Mouse (Mus musculus) midbrain, embryonic 12.5 days (tissue): ENCODE measurements around the gene Cmtr1. TPM values are rescaled to one million over a fixed set of nuclear protein-coding genes. Genes with fewer than 3 reads are reported as not detected.

ENCODE experiments used
- ATAC-seq: fragments of 200-750 bp; cut with Nextera tagmentation; 2 replicates; pipeline ENCODE4 v1.8.0; 2017; ENCODE audit warnings: low read depth, moderate TSS enrichment, moderate library complexity; ENCODE audit not compliant: low FRiP score
- H3K27ac ChIP-seq: fragments of 300-500 bp; sonication (generic); replicated peaks from 2 replicates; pipeline ENCODE4 v1.5.1; 2016; ENCODE audit warnings: mild to moderate bottlenecking
- H3K27me3 ChIP-seq: fragments of 300-500 bp; sonication (generic); 2 replicates; pipeline ENCODE4 v1.6.1; 2016; ENCODE audit warnings: mild to moderate bottlenecking
- H3K36me3 ChIP-seq: fragments of 300-500 bp; sonication (generic); 2 replicates; pipeline ENCODE4 v1.6.1; 2016
- H3K4me1 ChIP-seq: fragments of 300-500 bp; sonication (generic); 2 replicates; pipeline ENCODE4 v1.6.1; 2016
- H3K4me2 ChIP-seq: fragments of 300-500 bp; sonication (generic); replicated peaks from 2 replicates; pipeline ENCODE4 v1.6.1; 2016; ENCODE audit warnings: mild to moderate bottlenecking, moderate library complexity
- H3K4me3 ChIP-seq: fragments of 300-500 bp; sonication (generic); 2 replicates; pipeline ENCODE4 v1.5.1; 2016; ENCODE audit warnings: mild to moderate bottlenecking
- H3K9ac ChIP-seq: fragments of 300-500 bp; sonication (generic); replicated peaks from 2 replicates; pipeline ENCODE4 v1.6.1; 2016; ENCODE audit warnings: mild to moderate bottlenecking, moderate library complexity
- H3K9me3 ChIP-seq: fragments of 300-500 bp; sonication (generic); 2 replicates; pipeline ENCODE4 v1.6.1; 2016; ENCODE audit warnings: mild to moderate bottlenecking
- WGBS: fragments of 180-500 bp; shearing (Covaris S2); methylation state at CpG from one replicate; pipeline ENCODE4 v1.1.7; 2016; 5-methylcytosine and 5-hydroxymethylcytosine counted together
- polyA plus RNA-seq: library from polyadenylated mRNA; unstranded; fragments of >200 nt; fragmentation: Nextera tagmentation; extraction: Ambion mirVana; gene quantifications from 2 replicates; pipeline ENCODE4 v1.2.1, GENCODE M21; 2016

Gene Cmtr1
- polyA plus RNA-seq, 1 experiment from 2014 or later, result 162 TPM

DNA sequence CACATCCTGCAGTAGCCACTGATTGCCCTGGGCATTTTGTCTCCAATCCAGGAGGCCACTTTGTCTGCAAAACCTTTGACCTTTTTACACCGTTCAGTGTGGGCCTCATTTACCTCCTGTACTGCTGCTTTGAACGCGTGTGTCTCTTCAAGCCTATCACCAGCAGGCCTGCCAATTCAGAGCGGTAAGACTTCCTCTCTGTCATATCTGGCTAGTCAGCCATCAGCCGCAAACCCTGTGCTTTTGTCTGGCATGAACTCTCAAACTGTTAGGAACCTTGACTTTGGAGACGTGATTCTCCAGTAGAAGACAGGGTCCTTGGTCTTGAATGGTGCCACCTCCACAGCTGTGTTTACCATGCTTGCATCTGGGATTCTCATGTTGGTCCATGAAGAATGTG is 29.9 kb downstream of the Cmtr1 start:
- ATAC-seq, result no peak
- H3K4me1 ChIP-seq, result no peaks in the 10 kb centered on the region
- 86% methylated on average over 6 of the region's 6 CpGs for WGBS
- H3K27ac ChIP-seq, result no peak overlapping the region
- H3K9me3 ChIP-seq, result no peaks in the 10 kb centered on the region
- no peak overlapping the region for H3K4me3 ChIP-seq
- H3K4me2 ChIP-seq, result no peak overlapping the region
- no peaks in the 10 kb centered on the region for H3K27me3 ChIP-seq
- H3K9ac ChIP-seq, result no peak overlapping the region
- peaks cover 80% of the 10 kb centered on the region for H3K36me3 ChIP-seq

DNA sequence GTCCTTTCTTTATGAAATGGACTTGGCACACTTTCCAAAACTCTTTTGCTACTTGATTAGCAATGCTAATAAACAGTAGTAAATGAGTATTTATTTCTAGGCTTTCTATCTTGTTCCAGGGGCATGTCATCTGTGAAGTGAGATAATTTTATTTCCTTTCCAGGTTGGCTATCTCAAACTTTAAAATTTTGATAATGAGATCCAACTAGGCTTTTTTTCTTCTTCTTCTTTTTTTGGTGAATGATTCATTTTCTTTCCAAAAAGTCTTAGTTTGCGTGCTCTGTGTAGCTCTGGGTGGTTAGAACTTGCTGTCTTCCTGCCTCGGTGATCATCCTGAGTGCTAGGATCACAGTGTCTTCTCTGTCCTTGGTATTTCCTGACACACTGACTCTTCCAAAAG is 32.4 kb downstream of the Cmtr1 start:
- H3K9ac ChIP-seq, result no peak overlapping the region
- H3K36me3 ChIP-seq, result peaks cover 78% of the 10 kb centered on the region
- H3K27ac ChIP-seq, result no peak overlapping the region
- H3K4me3 ChIP-seq, result no peak overlapping the region
- 90% methylated on average over 2 of the region's 2 CpGs for WGBS
- no peaks in the 10 kb centered on the region for H3K9me3 ChIP-seq
- no peak for ATAC-seq
- no peak overlapping the region for H3K4me2 ChIP-seq
- H3K27me3 ChIP-seq, result no peaks in the 10 kb centered on the region
- no peaks in the 10 kb centered on the region for H3K4me1 ChIP-seq

DNA sequence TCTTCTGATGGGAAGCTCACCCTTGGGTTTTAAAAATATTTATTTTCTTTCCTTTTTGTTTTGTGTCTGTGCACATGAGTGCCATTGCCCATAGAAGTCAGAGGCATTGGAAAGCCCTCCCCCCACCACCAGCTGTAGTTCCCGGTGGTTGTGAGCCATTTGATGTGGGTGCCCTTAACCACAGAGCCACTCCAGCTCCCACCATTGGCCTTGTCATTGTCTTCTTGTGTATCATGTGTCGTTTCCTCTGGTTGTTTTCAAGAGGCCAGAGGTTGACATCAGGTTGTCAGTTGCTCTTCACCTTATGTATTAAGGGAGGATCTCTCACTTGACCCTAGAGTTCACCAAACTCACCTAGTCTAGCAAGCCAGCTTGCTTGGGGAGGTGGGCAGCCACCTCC is 33.2 kb downstream of the Cmtr1 start:
- no peaks in the 10 kb centered on the region for H3K4me1 ChIP-seq
- no peak overlapping the region for H3K4me2 ChIP-seq
- H3K27ac ChIP-seq, result no peak overlapping the region
- no peak for ATAC-seq
- peaks cover 79% of the 10 kb centered on the region for H3K36me3 ChIP-seq
- H3K4me3 ChIP-seq, result no peak overlapping the region
- 79% methylated on average over 2 of the region's 2 CpGs for WGBS
- no peaks in the 10 kb centered on the region for H3K9me3 ChIP-seq
- H3K9ac ChIP-seq, result no peak overlapping the region
- no peaks in the 10 kb centered on the region for H3K27me3 ChIP-seq

GRCm38 (mm10) chr17:29694516-29694915 is 34.1 kb downstream of the Cmtr1 start:
- Histone ChIP-seq H3K4me3 (no peak overlapping the region), H3K4me2 (no peak overlapping the region), H3K27me3 (no peaks in the 10 kb centered on the region), H3K9ac (no peak overlapping the region), H3K27ac (no peak overlapping the region), H3K36me3 (peaks cover 82% of the 10 kb centered on the region), H3K4me1 (no peaks in the 10 kb centered on the region), H3K9me3 (no peaks in the 10 kb centered on the region)
- ATAC-seq, result no peak
- 86% methylated on average over 4 of the region's 4 CpGs for WGBS

- WGBS, result 98% methylated on average over 8 of the region's 8 CpGs
- H3K9ac ChIP-seq, result no peak overlapping the region
- no peaks in the 10 kb centered on the region for H3K27me3 ChIP-seq
- H3K36me3 ChIP-seq, result peaks cover 83% of the 10 kb centered on the region
- no peak overlapping the region for H3K4me3 ChIP-seq
- no peak overlapping the region for H3K27ac ChIP-seq
- no peak for ATAC-seq
- H3K9me3 ChIP-seq, result no peaks in the 10 kb centered on the region
- H3K4me1 ChIP-seq, result no peaks in the 10 kb centered on the region
- no peak overlapping the region for H3K4me2 ChIP-seq
Observed at GRCm38 (mm10) chr17:29696940-29697339, 36.5 kb downstream of the Cmtr1 start.

DNA sequence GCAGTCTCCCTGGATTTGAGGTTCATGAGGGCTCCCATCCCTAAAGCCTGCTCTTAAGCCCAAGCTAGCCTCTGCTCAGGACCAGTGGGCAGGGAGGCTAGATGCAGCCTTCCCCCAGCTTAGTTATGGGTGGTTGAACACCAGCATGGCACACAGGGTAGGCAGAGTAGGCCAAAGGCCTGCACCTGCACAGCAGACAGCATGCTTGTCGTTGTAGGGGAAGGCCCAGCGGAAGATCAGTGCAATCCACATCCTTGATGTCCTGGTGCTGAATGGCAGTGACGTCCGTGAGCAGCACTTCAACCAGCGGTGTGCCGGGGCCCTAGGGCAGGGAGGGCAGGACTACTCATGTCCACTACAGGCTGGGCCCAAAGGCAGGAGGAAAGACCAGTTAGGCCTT is 38.0 kb downstream of the Cmtr1 start:
- Histone ChIP-seq H3K27me3 (no peaks in the 10 kb centered on the region), H3K36me3 (peaks cover 98% of the 10 kb centered on the region), H3K9me3 (no peaks in the 10 kb centered on the region), H3K27ac (no peak overlapping the region), H3K9ac (no peak overlapping the region), H3K4me2 (no peak overlapping the region), H3K4me3 (no peak overlapping the region), H3K4me1 (peaks cover 6% of the 10 kb centered on the region; the same call in 1 of the 2 replicates)
- ATAC-seq, result no peak
- WGBS, result 79% methylated on average over 6 of the region's 6 CpGs

DNA sequence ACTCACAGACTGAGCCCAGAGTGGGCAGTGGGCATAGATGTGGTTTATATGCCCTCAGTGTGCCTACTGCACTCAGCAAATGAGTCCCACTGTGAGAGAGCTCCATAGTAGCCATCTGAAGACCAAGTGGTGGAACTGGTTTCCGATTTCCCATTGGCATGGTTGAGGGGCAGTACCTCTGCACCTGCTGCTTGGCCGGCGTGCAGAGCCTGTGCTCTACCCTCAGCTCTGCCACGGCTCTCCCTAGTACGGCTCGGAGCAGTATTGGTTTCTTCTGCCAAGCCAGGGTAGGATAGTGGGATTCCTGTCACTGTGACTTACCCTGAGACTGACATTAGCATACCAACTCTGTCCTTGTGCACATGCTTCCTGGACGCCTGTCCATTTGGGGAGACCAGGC is 40.2 kb downstream of the Cmtr1 start:
- no peak overlapping the region for H3K9ac ChIP-seq

GRCm38 (mm10) chr17:29702938-29703710 is 42.7 kb downstream of the Cmtr1 start:
- ATAC-seq, result no peak
- Histone ChIP-seq H3K9me3 (no peaks in the 10 kb centered on the region), H3K36me3 (peaks cover 63% of the 10 kb centered on the region), H3K4me3 (no peak overlapping the region), H3K4me1 (peaks cover 25% of the 10 kb centered on the region), H3K9ac (no peak overlapping the region), H3K27me3 (no peaks in the 10 kb centered on the region), H3K4me2 (no peak overlapping the region), H3K27ac (no peak overlapping the region; the same call in 1 of the 2 replicates)
- 89% methylated on average over 4 of the region's 4 CpGs for WGBS

More for the DNA sequence above, 40.2 kb downstream of the Cmtr1 start:
- peaks cover 6% of the 10 kb centered on the region; the same call in 1 of the 2 replicates for H3K4me1 ChIP-seq
- H3K4me3 ChIP-seq, result no peak overlapping the region
- H3K36me3 ChIP-seq, result peaks cover 87% of the 10 kb centered on the region
- WGBS, result 94% methylated on average over 7 of the region's 7 CpGs
- no peak for ATAC-seq
- H3K27ac ChIP-seq, result no peak overlapping the region
- no peaks in the 10 kb centered on the region for H3K9me3 ChIP-seq
- H3K27me3 ChIP-seq, result no peaks in the 10 kb centered on the region
- no peak overlapping the region for H3K4me2 ChIP-seq

DNA sequence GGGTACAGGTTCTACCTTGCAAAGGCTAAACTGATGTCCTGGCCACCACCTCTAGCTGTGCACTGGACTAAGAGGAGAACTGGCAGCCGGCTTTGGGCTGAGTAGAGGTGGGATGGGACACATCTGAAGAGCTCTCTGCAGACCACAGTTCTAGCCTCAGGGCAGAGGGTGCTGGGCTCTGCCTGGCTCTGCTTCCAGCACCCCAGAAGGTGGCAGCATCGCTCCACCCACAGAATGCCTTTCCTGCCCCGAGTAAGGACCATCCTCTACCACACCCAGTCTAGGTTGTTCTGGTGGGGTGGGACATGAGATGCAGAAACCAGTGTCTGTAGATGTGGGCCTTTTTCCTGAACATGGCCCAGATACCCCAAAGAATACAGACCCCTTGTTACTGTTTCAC is 44.4 kb downstream of the Cmtr1 start:
- peaks cover 47% of the 10 kb centered on the region for H3K36me3 ChIP-seq
- no peak overlapping the region for H3K4me2 ChIP-seq
- no peaks in the 10 kb centered on the region for H3K9me3 ChIP-seq
- H3K27me3 ChIP-seq, result no peaks in the 10 kb centered on the region
- H3K27ac ChIP-seq, result no peak overlapping the region
- peaks cover 42% of the 10 kb centered on the region for H3K4me1 ChIP-seq
- H3K4me3 ChIP-seq, result no peak overlapping the region
- peak; percentile 48; the same call in 1 of the 2 replicates for ATAC-seq
- H3K9ac ChIP-seq, result no peak overlapping the region
- WGBS, result 31% methylated on average over 3 of the region's 3 CpGs

DNA sequence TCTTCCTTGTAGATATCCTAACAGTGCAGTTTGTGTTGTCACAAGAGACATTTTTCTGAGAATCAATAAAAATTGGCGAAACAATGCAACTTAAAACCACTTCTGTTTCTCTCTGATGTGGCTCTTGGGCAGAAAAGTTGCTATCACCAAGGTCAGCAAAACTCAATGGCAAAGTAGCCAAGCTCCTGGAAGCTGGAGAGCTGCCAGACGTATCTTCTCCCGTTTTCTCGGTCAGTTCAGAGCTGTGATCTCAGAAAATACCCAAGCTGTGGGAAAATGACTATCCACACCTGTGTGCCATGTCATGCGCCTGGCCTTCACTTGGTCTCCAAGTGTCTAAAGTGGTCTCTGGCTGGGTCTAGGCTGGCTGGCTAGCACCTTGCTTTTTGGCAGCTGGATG is 45.5 kb downstream of the Cmtr1 start:
- Histone ChIP-seq H3K4me3 (no peak overlapping the region), H3K36me3 (peaks cover 36% of the 10 kb centered on the region), H3K9ac (no peak overlapping the region), H3K27me3 (no peaks in the 10 kb centered on the region), H3K27ac (no peak overlapping the region), H3K4me1 (peaks cover 53% of the 10 kb centered on the region), H3K4me2 (no peak overlapping the region), H3K9me3 (no peaks in the 10 kb centered on the region)
- ATAC-seq, result no peak
- WGBS, result 90% methylated on average over 5 of the region's 5 CpGs

GRCm38 (mm10) chr17:29706981-29707545 is 46.7 kb downstream of the Cmtr1 start:
- WGBS, result 49% methylated on average over 5 of the region's 5 CpGs
- ATAC-seq, result no peak

DNA sequence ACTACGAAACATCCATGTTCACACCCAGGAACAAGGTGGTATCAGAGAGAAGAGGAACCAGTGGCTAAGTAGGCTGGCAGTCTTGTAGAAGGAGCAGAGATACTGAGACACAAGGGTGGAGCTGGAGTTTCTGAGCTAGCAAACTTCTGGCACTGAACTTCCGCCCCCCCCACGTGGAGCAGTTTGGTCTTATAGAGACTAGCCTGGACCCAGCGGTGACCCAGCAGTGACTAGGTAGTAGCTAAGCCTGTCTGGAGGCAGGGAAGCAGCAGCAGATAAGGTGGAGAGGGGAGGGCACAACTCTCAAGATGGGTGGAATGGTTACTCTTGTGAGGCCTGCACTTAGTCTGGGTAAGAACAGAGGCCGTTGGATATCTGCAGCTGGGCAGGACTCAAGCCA is 48.4 kb downstream of the Cmtr1 start:
- no peak for ATAC-seq
- H3K9ac ChIP-seq, result no peak overlapping the region
- no peak overlapping the region for H3K4me2 ChIP-seq
- H3K4me3 ChIP-seq, result no peak overlapping the region
- WGBS, result 82% methylated on average over 5 of the region's 5 CpGs
- peaks cover 7% of the 10 kb centered on the region for H3K36me3 ChIP-seq
- no peak overlapping the region for H3K27ac ChIP-seq
- H3K27me3 ChIP-seq, result no peaks in the 10 kb centered on the region
- H3K9me3 ChIP-seq, result no peaks in the 10 kb centered on the region
- H3K4me1 ChIP-seq, result peaks cover 61% of the 10 kb centered on the region

More at GRCm38 (mm10) chr17:29706981-29707545, 46.7 kb downstream of the Cmtr1 start:
- Histone ChIP-seq H3K4me3 (no peak overlapping the region), H3K4me2 (no peak overlapping the region), H3K9ac (0 out of 2 replicates have a peak overlapping the region, but pooled peaks have one; percentile 15), H3K27ac (peak overlapping the region; percentile 60), H3K9me3 (no peaks in the 10 kb centered on the region), H3K36me3 (peaks cover 24% of the 10 kb centered on the region), H3K27me3 (no peaks in the 10 kb centered on the region), H3K4me1 (peaks cover 64% of the 10 kb centered on the region)
